Mouse (Mus musculus) yolk sac, embryonic 10.5 days (tissue): Measurements from ENCODE around the gene Pbx4.

ENCODE experiments used
- DNase-seq: peaks from one replicate; pipeline ENCODE4 v3.0.0-alpha.2; 2017; ENCODE audit warnings: low spot score

The Pbx4 gene

GRCm38 (mm10) chr8:69900895-69901451, 68.7 kb downstream of the Pbx4 start:
- no peak for DNase-seq

DNA sequence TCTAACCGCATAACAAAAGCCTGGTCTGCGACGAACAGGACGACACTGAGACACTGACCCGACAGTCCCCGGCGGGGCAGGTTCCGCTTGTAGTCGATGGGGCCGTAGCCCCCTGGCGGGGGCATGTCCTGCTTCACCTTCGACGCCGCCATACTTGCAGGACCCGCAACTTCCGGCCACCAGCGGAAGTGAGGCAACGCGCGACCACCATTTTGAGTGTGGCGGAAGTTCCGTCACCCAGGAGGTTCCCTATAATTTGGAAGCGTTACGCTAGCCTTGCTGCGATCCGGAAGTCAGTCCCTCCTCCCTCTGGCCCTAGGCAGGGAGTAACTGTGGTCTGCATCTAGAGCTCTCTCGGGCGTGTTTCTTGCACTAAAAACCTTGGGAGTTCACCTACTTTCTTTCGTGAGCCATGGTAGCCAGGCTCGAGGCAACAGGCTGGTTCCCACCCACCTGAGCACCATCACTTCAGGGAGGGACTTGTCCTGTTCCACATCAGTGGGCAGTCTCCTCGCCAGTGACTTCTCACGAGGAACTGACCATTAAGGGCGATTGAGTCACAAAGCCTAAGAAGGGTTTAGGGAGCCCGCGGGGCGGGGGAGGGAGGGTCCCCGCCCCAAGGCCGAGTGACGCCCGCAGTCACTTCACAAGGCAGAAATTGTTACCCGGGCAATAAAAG, 69.3 kb downstream of the Pbx4 start:
- peak; percentile 98 for DNase-seq

GRCm38 (mm10) chr8:69902163-69903062, 70.1 kb downstream of the Pbx4 start, which contains the start of the genes Tssk6, Ndufa13 and Yjefn3:
TSS of gene Tssk6 (plus strand) at chr8:69902184.
TSS of gene Ndufa13 (minus strand) at chr8:69902558.
TSS of gene Yjefn3 (minus strand) at chr8:69902712.
- DNase-seq, result no peak

GRCm38 (mm10) chr8:69903063-69903542, 70.8 kb downstream of the Pbx4 start:
- peak; percentile 99 for DNase-seq

DNA sequence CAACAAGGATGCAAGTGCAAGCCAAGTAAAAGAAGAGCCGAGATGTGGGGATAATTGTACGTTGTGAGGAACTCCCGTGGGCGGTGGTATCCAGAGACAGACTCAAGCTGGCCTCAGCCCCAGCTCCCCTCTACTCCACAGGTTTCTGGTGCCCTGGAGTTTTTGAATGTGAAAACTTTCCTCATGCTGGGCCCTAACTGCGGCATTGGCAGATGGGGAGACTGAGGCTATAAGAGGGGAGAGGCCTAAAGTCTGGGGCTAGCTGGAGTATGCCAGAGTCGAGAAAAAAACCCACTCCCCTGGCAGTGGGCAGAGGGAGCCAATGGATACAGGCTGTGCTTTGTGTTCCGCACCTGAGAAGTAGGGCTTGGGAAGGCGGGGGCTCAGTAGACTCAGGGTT, 71.8 kb downstream of the Pbx4 start:
- no peak for DNase-seq

- no peak for DNase-seq
Observed at GRCm38 (mm10) chr8:69906260-69906659, 74.0 kb downstream of the Pbx4 start.

- no peak for DNase-seq
Observed at GRCm38 (mm10) chr8:69907106-69907505, 74.8 kb downstream of the Pbx4 start.

DNA sequence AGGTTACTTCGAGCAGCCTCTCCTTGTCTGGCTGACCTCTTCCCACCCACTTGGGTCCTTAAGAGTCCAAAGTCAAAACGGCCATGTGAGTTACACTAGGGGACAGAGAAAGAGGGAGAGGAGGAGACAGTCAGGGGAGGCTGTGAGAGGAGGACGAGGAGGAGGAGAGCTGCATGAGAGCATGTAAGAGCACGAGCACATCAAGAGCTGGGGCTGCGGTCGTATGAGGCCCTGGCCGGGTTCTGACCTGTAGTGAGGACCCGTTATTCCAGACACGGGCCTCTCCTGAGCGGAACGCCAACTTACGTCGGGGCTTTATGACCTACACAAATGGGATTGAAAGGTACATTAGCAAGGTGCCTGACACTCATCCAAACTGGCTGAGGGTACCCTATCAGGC, 79.6 kb downstream of the Pbx4 start:
- DNase-seq, result no peak

DNA sequence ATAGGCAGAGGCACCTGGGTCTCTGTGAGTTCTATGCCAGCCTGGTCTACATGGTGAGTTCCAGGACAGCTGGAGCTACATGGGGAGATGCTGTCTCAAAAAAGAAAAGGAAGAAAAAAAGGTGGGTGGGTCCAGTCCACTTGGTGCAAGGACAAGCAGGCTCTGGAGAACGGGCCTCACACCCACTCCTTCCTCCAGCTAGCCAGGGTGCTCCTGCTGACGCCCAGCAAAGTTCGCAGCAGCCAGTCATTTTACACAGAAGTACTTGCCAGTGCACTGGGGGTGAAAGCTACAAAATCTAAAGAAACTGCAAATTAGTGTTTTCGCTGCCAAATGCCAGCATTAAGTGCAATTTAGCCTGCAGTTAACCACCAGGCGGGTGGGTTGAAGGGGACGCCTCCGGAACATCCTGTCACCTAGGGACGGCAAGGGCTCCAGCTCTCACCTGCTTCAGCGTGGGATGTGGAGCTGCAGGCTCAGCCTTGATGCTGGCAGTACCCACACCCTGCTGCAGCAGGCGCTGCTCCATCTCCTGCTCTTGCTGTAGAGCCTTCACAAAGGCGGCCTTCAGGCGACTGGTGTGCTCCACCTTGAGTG, 80.3 kb downstream of the Pbx4 start:
- DNase-seq, result no peak

DNA sequence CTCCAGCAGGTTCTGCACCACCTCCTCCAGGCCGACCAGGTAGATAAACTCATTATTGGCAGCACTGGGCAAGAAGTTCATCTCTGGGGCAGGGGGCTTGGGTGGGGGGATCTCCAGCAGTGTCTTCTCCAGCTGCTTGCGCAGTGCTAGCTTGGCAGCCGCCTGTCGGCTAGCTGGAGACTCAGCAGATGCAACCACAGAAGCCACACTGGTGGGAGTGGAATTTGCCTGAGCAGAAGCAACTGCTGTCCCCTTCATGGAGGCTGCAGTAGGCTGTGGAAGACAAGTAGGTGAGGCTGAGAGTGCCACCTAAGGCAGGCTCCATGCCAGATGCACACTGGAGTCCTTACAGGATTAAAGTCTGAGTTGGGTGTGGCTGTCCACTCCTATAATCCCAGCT, 82.2 kb downstream of the Pbx4 start:
- no peak for DNase-seq

DNA sequence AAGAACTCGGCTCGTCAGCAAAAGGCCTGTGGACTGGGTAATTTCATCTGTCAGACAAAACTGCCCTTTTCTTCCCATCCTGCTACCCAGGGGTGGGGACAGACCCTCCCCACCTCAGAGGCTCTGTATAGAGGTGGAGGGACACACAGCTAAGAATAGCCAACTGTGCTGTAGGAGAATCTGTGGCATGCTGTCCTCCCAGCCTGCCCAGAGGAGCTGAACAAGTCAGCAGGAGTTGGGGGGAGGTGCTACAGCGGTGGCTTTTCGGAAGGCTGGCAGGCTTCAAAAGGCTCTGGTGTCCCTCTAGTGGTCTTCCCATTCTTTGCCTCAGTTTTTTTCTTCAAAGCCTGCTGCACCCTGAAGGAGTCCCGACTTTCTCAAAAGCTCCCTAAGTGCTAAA, 83.5 kb downstream of the Pbx4 start:
- no peak for DNase-seq

GRCm38 (mm10) chr8:69918506-69918905, 86.2 kb downstream of the Pbx4 start:
- DNase-seq, result no peak

- peak; percentile 79 for DNase-seq
Observed at GRCm38 (mm10) chr8:69919010-69919409, 86.7 kb downstream of the Pbx4 start.

DNA sequence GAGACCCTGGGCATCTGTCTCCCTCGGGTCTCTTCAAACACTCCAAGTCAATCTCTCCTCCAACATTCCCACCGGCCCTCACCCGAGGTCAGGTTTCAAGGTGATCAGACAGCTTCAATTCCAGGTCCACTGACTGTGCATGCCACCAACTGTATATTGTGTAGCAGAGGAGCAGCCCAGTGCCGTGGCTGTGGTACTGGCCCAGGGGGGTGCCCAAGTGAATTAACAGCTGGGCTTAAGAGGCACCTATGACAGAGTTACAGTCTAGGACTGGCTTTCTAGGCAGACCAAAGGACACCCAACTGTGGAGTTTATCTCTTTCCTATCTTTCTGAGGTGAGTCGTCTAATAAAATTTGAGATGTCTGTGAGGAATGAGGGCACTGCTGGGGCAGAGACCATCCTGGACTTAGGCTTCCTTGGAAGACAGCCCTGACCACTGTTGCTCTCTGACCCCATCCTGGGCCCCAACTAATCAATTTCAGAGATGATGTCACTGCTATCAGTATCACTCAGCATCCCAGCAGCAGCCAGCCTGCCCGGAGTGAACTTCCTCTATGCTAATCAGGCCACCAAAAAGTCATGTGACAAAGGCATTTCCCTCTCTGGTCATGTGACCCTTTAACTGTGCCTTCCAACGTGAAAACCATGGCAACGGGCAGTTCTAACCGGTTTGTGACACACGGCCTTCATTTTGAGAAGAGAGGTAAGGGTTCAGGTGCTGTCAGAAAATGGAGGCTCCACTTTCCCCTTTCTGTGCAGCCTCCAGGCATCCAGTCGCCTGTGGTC, 87.8 kb downstream of the Pbx4 start:
- peak; percentile 82 for DNase-seq

GRCm38 (mm10) chr8:69921141-69921540, 88.8 kb downstream of the Pbx4 start:
- DNase-seq, result no peak
